Mouse (Mus musculus) liver, embryonic 14.5 days (tissue): Measurements from ENCODE around the gene Eftud2.

Experiments used
- CTCF ChIP-seq: IDR thresholded peaks from 2 replicates; pipeline ENCODE4 v1.5.1; 2016; ENCODE audit warnings: antibody characterized with exemption, low read depth, control low read depth
- EP300 ChIP-seq: IDR thresholded peaks from 2 replicates; pipeline ENCODE4 v1.6.1; 2016; ENCODE audit warnings: antibody characterized with exemption, low read depth

- no peak for TF ChIP-seq EP300
- no peak for TF ChIP-seq CTCF
Observed at GRCm38 (mm10) chr11:102902107-102902506, 21.3 kb upstream of the Eftud2 start.
